Mouse (Mus musculus): ENCODE data around the gene Anapc7. TPM values are rescaled to one million over a fixed set of nuclear protein-coding genes. Genes with fewer than 3 reads are reported as not detected.
"Not testable (repeated sequence)": the region's sequence is repeated elsewhere in the genome, so short reads cannot be mapped to it uniquely, and the experiment has no call there.

Anapc7 gene
- polyA plus RNA-seq, 1 experiment from 2014 or later = 44.3 TPM

- no peak for ATAC-seq
- H3K9ac ChIP-seq (ENCODE audit: low read depth, low read length) = no peak overlapping the region
Measured at GRCm38 (mm10) chr5:122453188-122453587, 31.7 kb downstream of the Anapc7 start.

DNA sequence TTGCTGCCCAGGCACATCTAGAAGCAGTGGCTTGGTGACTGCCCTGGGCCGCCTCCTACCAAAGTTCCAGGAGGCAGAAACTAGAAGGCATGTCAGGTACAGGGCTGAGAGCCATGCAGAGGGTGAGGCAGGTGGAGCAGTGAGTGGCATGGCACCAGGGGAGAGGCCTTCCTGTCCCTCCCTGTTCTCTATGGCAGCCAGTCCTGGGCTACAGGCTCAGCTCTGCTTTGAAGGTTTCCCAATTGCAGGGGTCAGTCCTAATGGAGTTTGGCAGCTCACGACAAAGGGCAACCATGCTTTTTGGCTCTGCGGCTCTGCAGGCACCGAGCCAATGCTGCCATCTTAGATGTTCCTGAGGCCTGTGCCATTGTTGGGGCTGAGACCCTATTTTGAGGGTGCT is 32.9 kb downstream of the Anapc7 start:
- WGBS = 90% methylated on average over 4 of the region's 4 CpGs
- no peak for ATAC-seq
- H3K27me3 ChIP-seq (ENCODE audit: control insufficient read depth, insufficient read depth, low read depth, low read length) = no peaks in the 10 kb centered on the region

More at GRCm38 (mm10) chr5:122453188-122453587, 31.7 kb downstream of the Anapc7 start:
- Histone ChIP-seq H3K36me3 (ENCODE audit: control insufficient read depth, insufficient read depth, low read length) (peaks cover 41% of the 10 kb centered on the region), H3K4me1 (ENCODE audit: control insufficient read depth, insufficient read depth, low read length) (no peaks in the 10 kb centered on the region), H3K4me3 (ENCODE audit: low read depth, low read length) (no peak overlapping the region), H3K27me3 (ENCODE audit: control insufficient read depth, insufficient read depth, low read depth, low read length) (no peaks in the 10 kb centered on the region), H3K4me2 (ENCODE audit: low read length) (no peak overlapping the region), H3K9me3 (replicated peaks; ENCODE audit: control insufficient read depth, low read length, poor library complexity, severe bottlenecking) (no peaks in the 10 kb centered on the region), H3K27ac (ENCODE audit: low read length) (no peak overlapping the region; the same call in 1 of the 2 replicates)
- 71% methylated on average over 6 of the region's 6 CpGs for WGBS

DNA sequence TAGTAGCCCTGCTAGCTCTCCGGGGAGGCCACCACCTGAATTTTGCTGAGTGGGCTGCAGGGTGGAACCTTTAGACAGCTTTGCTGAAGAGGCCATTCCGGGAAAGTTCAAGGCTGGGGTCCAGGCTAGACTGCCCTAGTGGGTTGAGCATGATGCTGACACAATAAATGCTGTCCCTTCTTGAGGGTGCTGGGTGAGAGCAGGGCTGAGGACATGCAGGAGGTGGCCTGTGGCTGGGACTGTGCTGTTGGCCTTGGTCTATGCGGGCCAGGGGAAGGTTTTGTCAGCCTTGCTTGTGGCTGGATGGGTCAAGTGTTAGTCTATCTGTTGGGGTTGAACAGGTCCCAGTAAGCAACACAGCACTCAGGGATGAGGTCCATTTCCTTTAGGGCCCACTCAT is 33.4 kb downstream of the Anapc7 start:
- Histone ChIP-seq H3K27ac (ENCODE audit: low read length) (no peak overlapping the region), H3K4me3 (ENCODE audit: low read depth, low read length) (no peak overlapping the region), H3K27me3 (ENCODE audit: control insufficient read depth, insufficient read depth, low read depth, low read length) (no peaks in the 10 kb centered on the region), H3K36me3 (ENCODE audit: control insufficient read depth, insufficient read depth, low read length) (peaks cover 52% of the 10 kb centered on the region), H3K4me1 (ENCODE audit: control insufficient read depth, insufficient read depth, low read length) (no peaks in the 10 kb centered on the region), H3K4me2 (ENCODE audit: low read length) (no peak overlapping the region), H3K9me3 (replicated peaks; ENCODE audit: control insufficient read depth, low read length, poor library complexity, severe bottlenecking) (no peaks in the 10 kb centered on the region), H3K9ac (ENCODE audit: low read depth, low read length) (no peak overlapping the region)
- WGBS = 95% methylated on average over 3 of the region's 3 CpGs
- no peak for ATAC-seq

More for the DNA sequence above, 32.9 kb downstream of the Anapc7 start:
- Histone ChIP-seq H3K4me1 (ENCODE audit: control insufficient read depth, insufficient read depth, low read length) (no peaks in the 10 kb centered on the region), H3K4me2 (ENCODE audit: low read length) (no peak overlapping the region), H3K9ac (ENCODE audit: low read depth, low read length) (no peak overlapping the region), H3K9me3 (replicated peaks; ENCODE audit: control insufficient read depth, low read length, poor library complexity, severe bottlenecking) (no peaks in the 10 kb centered on the region), H3K4me3 (ENCODE audit: low read depth, low read length) (no peak overlapping the region), H3K27ac (ENCODE audit: low read length) (no peak overlapping the region), H3K36me3 (ENCODE audit: control insufficient read depth, insufficient read depth, low read length) (peaks cover 48% of the 10 kb centered on the region)

- no peak overlapping the region for H3K27ac ChIP-seq (ENCODE audit: low read length)
- no peaks in the 10 kb centered on the region for H3K9me3 ChIP-seq (replicated peaks; ENCODE audit: control insufficient read depth, low read length, poor library complexity, severe bottlenecking)
- H3K36me3 ChIP-seq (ENCODE audit: control insufficient read depth, insufficient read depth, low read length) = peaks cover 59% of the 10 kb centered on the region
- no peak overlapping the region for H3K4me3 ChIP-seq (ENCODE audit: low read depth, low read length)
- H3K4me1 ChIP-seq (ENCODE audit: control insufficient read depth, insufficient read depth, low read length) = no peaks in the 10 kb centered on the region
- WGBS = 96% methylated on average over 3 of the region's 3 CpGs
- no peak overlapping the region for H3K4me2 ChIP-seq (ENCODE audit: low read length)
- H3K27me3 ChIP-seq (ENCODE audit: control insufficient read depth, insufficient read depth, low read depth, low read length) = no peaks in the 10 kb centered on the region
- ATAC-seq = no peak
- H3K9ac ChIP-seq (ENCODE audit: low read depth, low read length) = no peak overlapping the region
Measured at GRCm38 (mm10) chr5:122455584-122455983, 34.1 kb downstream of the Anapc7 start.

DNA sequence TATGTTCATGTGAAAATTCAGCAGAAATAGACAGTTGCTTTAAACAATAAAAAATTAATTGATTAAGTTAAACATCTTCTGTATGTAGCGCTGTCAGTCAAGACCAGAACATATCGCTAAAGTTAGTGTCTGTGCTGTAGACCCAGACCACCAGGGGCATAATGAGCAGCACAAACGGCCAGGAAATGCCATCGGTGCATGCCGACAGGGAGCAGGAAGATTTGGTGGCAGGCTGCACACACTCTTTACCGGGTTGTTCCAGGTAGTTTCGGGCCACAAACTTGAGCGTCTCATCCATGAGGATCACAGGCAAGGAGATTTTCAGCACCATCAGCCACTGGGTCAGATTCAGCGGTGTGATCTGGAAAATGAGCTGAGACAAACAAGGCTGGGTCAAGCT is 35.6 kb downstream of the Anapc7 start:
- not testable (repeated sequence) for H3K4me2 ChIP-seq (ENCODE audit: low read length); ATAC-seq
- 87% methylated on average over 9 of the region's 9 CpGs for WGBS

DNA sequence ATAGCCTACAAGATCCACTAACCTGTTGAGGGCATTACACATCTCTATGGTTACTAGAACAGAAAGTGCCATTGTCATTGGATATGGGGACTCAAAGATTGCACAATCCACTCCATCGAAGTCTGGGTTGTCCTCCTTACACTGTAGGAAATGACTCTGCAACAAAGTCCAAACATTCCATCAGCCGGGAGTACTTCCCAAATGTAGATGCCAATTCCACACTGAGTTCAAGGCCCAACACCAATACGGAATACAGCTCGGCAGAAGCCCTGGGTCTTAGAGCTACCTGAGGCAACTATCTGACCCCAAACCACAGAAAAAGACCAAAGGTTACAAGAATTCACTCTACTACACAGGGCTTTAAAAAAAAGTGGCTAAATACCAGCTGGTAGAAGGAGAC is 36.6 kb downstream of the Anapc7 start:
- Histone ChIP-seq H3K4me1 (ENCODE audit: control insufficient read depth, insufficient read depth, low read length) (no peaks in the 10 kb centered on the region), H3K4me3 (ENCODE audit: low read depth, low read length) (no peak overlapping the region), H3K36me3 (ENCODE audit: control insufficient read depth, insufficient read depth, low read length) (peaks cover 82% of the 10 kb centered on the region), H3K27ac (ENCODE audit: low read length) (no peak overlapping the region), H3K4me2 (ENCODE audit: low read length) (no peak overlapping the region), H3K27me3 (ENCODE audit: control insufficient read depth, insufficient read depth, low read depth, low read length) (no peaks in the 10 kb centered on the region), H3K9me3 (replicated peaks; ENCODE audit: control insufficient read depth, low read length, poor library complexity, severe bottlenecking) (no peaks in the 10 kb centered on the region), H3K9ac (ENCODE audit: low read depth, low read length) (no peak overlapping the region)
- no peak for ATAC-seq
- WGBS = 94% methylated on average over 4 of the region's 4 CpGs

More for the DNA sequence above, 35.6 kb downstream of the Anapc7 start:
- H3K36me3 ChIP-seq (ENCODE audit: control insufficient read depth, insufficient read depth, low read length) = peaks cover 73% of the 10 kb centered on the region
- H3K27ac ChIP-seq (ENCODE audit: low read length); H3K4me3 ChIP-seq (ENCODE audit: low read depth, low read length); H3K9ac ChIP-seq (ENCODE audit: low read depth, low read length); H3K9me3 ChIP-seq (replicated peaks; ENCODE audit: control insufficient read depth, low read length, poor library complexity, severe bottlenecking); H3K27me3 ChIP-seq (ENCODE audit: control insufficient read depth, insufficient read depth, low read depth, low read length); H3K4me1 ChIP-seq (ENCODE audit: control insufficient read depth, insufficient read depth, low read length): not testable (repeated sequence)

- no peak overlapping the region for H3K4me3 ChIP-seq (ENCODE audit: low read depth, low read length)
- no peak overlapping the region for H3K4me2 ChIP-seq (ENCODE audit: low read length)
- H3K4me1 ChIP-seq (ENCODE audit: control insufficient read depth, insufficient read depth, low read length) = no peaks in the 10 kb centered on the region
- ATAC-seq = no peak
- no peaks in the 10 kb centered on the region for H3K27me3 ChIP-seq (ENCODE audit: control insufficient read depth, insufficient read depth, low read depth, low read length)
- H3K9ac ChIP-seq (ENCODE audit: low read depth, low read length) = no peak overlapping the region
- 94% methylated on average over 5 of the region's 5 CpGs for WGBS
- H3K9me3 ChIP-seq (replicated peaks; ENCODE audit: control insufficient read depth, low read length, poor library complexity, severe bottlenecking) = no peaks in the 10 kb centered on the region
- H3K36me3 ChIP-seq (ENCODE audit: control insufficient read depth, insufficient read depth, low read length) = peaks cover 75% of the 10 kb centered on the region
- no peak overlapping the region for H3K27ac ChIP-seq (ENCODE audit: low read length)
Measured at GRCm38 (mm10) chr5:122459335-122459734, 37.8 kb downstream of the Anapc7 start.

DNA sequence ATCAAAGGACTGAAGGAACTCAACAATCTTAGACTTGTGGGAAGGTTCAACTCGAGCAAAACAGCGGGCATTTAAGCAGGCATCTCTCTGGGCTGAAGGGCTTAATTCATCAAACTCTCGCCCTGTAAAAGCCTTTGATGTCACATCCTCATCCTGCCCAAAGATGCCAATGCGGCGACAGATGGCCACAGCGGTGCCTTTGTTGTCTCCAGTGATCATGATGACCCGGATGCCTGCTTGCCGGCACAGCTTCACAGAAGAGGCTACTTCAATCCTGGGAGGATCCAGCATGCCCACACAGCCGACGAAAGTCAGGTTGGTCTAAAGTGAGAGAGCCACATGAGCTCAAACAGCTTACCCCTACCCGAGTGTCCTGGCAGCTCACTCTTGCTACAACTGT is 39.2 kb downstream of the Anapc7 start:
- Histone ChIP-seq H3K27ac (ENCODE audit: low read length) (no peak overlapping the region), H3K9me3 (replicated peaks; ENCODE audit: control insufficient read depth, low read length, poor library complexity, severe bottlenecking) (no peaks in the 10 kb centered on the region), H3K4me2 (ENCODE audit: low read length) (no peak overlapping the region), H3K36me3 (ENCODE audit: control insufficient read depth, insufficient read depth, low read length) (peaks cover 65% of the 10 kb centered on the region), H3K27me3 (ENCODE audit: control insufficient read depth, insufficient read depth, low read depth, low read length) (no peaks in the 10 kb centered on the region), H3K4me1 (ENCODE audit: control insufficient read depth, insufficient read depth, low read length) (no peaks in the 10 kb centered on the region), H3K9ac (ENCODE audit: low read depth, low read length) (no peak overlapping the region), H3K4me3 (ENCODE audit: low read depth, low read length) (no peak overlapping the region)
- ATAC-seq = no peak
- 88% methylated on average over 11 of the region's 11 CpGs for WGBS

DNA sequence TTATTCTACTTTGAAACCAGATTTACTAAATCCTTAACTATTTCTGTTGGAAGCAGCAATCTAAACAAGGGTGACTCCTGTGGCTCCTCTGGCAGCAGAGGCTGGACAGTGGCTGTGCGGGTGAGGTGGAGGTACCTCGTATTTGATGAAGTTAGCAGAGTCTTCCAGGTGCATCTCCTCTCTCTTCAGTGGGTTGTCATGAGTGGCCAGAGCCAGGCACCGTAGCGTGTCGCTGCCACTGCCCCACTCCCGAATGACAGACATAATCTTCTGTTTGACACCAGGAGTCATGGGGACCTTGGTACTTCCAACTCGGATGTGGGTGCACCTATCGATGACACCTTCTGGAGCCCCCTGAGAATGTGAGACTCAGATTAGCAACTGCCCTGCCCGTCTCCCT is 39.9 kb downstream of the Anapc7 start:
- ATAC-seq = no peak
- H3K4me1 ChIP-seq (ENCODE audit: control insufficient read depth, insufficient read depth, low read length) = no peaks in the 10 kb centered on the region
- no peaks in the 10 kb centered on the region for H3K27me3 ChIP-seq (ENCODE audit: control insufficient read depth, insufficient read depth, low read depth, low read length)
- peaks cover 65% of the 10 kb centered on the region for H3K36me3 ChIP-seq (ENCODE audit: control insufficient read depth, insufficient read depth, low read length)
- no peak overlapping the region for H3K27ac ChIP-seq (ENCODE audit: low read length)
- no peak overlapping the region for H3K9ac ChIP-seq (ENCODE audit: low read depth, low read length)
- no peaks in the 10 kb centered on the region for H3K9me3 ChIP-seq (replicated peaks; ENCODE audit: control insufficient read depth, low read length, poor library complexity, severe bottlenecking)
- no peak overlapping the region for H3K4me2 ChIP-seq (ENCODE audit: low read length)
- WGBS = 94% methylated on average over 9 of the region's 9 CpGs
- no peak overlapping the region for H3K4me3 ChIP-seq (ENCODE audit: low read depth, low read length)

Measured in midbrain, embryonic 16.5 days (tissue).